Mouse (Mus musculus) heart, postnatal 0 days (tissue): ENCODE results near the gene Arglu1.

Source experiments
- CTCF ChIP-seq: IDR thresholded peaks from 2 replicates; pipeline ENCODE4 v1.5.1; 2016; ENCODE audit warnings: antibody characterized with exemption, control low read depth, low read depth
- EP300 ChIP-seq: IDR thresholded peaks from 2 replicates; pipeline ENCODE4 v1.6.1; 2016; ENCODE audit warnings: antibody characterized with exemption, low read depth

GRCm38 (mm10) chr8:8653906-8654489, 36.3 kb downstream of the Arglu1 start:
- TF ChIP-seq CTCF: no peak
- TF ChIP-seq EP300: no peak
